Mouse (Mus musculus): ENCODE results near the gene C330007P06Rik.

C330007P06Rik gene

GRCm38 (mm10) chrX:36873765-36874164 is at the start of gene C330007P06Rik, which contains the start of gene Ube2a:
TSS of gene C330007P06Rik (minus strand) at chrX:36874111.
TSS of gene Ube2a (plus strand) at chrX:36873900.
- no peak for DNase-seq

- no peak for DNase-seq
Measured at GRCm38 (mm10) chrX:36921346-36921745, 47.4 kb upstream of the C330007P06Rik start.

- DNase-seq = no peak
Measured at GRCm38 (mm10) chrX:36917749-36918148, 43.8 kb upstream of the C330007P06Rik start.

- peak in 1 of 2 experiments; percentile 44 for DNase-seq
Measured at GRCm38 (mm10) chrX:36911343-36911742, 37.4 kb upstream of the C330007P06Rik start.

GRCm38 (mm10) chrX:36906539-36906938 is 32.6 kb upstream of the C330007P06Rik start:
- no peak for DNase-seq

GRCm38 (mm10) chrX:36903115-36903768 is 29.3 kb upstream of the C330007P06Rik start:
- DNase-seq = peak; percentile 85 to 86

- peak; percentile 19 to 20 for DNase-seq
Measured at GRCm38 (mm10) chrX:36902321-36903114, 28.6 kb upstream of the C330007P06Rik start, which contains the start of gene Nkrf. TSS of gene Nkrf (minus strand) at chrX:36902899.

GRCm38 (mm10) chrX:36901655-36902054 is 27.7 kb upstream of the C330007P06Rik start:
- DNase-seq = no peak

GRCm38 (mm10) chrX:36898931-36899330 is 25.0 kb upstream of the C330007P06Rik start:
- DNase-seq = peak in 1 of 2 experiments; percentile 12

- no peak for DNase-seq
Measured at GRCm38 (mm10) chrX:36884719-36885118, 10.8 kb upstream of the C330007P06Rik start.

GRCm38 (mm10) chrX:36874704-36875128 is 805 bp upstream of the C330007P06Rik start:
- no peak for DNase-seq

GRCm38 (mm10) chrX:36874178-36874696 is 326 bp upstream of the C330007P06Rik start:
- DNase-seq = peak; percentile 82 to 87

GRCm38 (mm10) chrX:36870372-36870771 is 3.5 kb downstream of the C330007P06Rik start:
- no peak for DNase-seq

- DNase-seq = no peak
Measured at GRCm38 (mm10) chrX:36864609-36865328, 9.1 kb downstream of the C330007P06Rik start.

GRCm38 (mm10) chrX:36863766-36864608 is 9.9 kb downstream of the C330007P06Rik start:
- peak; percentile 63 to 67 for DNase-seq

- no peak for DNase-seq
Measured at GRCm38 (mm10) chrX:36852631-36853030, 21.3 kb downstream of the C330007P06Rik start.

- no peak for DNase-seq
Measured at GRCm38 (mm10) chrX:36847152-36847551, 26.8 kb downstream of the C330007P06Rik start.

- DNase-seq = no peak
Measured at GRCm38 (mm10) chrX:36843346-36843990, 30.4 kb downstream of the C330007P06Rik start.

- no peak for DNase-seq
Measured at GRCm38 (mm10) chrX:36841698-36842097, 32.2 kb downstream of the C330007P06Rik start.

- DNase-seq = no peak
Measured at GRCm38 (mm10) chrX:36839391-36839790, 34.5 kb downstream of the C330007P06Rik start.

- no peak for DNase-seq
Measured at GRCm38 (mm10) chrX:36837069-36837676, 36.7 kb downstream of the C330007P06Rik start.

All from spleen, adult 18-20 months (tissue).